Mouse (Mus musculus) WW6 (cell line): Measurements from ENCODE around the gene Lefty1.
"Not testable (repeated sequence)": the region's sequence is repeated elsewhere in the genome, so short reads cannot be mapped to it uniquely, and the experiment has no call there.

ENCODE experiments used
- DNase-seq: peaks from one replicate; pipeline ENCODE4 v3.0.0-alpha.2; 2013; ENCODE audit warnings: low read depth, low spot score

The Lefty1 gene

DNA sequence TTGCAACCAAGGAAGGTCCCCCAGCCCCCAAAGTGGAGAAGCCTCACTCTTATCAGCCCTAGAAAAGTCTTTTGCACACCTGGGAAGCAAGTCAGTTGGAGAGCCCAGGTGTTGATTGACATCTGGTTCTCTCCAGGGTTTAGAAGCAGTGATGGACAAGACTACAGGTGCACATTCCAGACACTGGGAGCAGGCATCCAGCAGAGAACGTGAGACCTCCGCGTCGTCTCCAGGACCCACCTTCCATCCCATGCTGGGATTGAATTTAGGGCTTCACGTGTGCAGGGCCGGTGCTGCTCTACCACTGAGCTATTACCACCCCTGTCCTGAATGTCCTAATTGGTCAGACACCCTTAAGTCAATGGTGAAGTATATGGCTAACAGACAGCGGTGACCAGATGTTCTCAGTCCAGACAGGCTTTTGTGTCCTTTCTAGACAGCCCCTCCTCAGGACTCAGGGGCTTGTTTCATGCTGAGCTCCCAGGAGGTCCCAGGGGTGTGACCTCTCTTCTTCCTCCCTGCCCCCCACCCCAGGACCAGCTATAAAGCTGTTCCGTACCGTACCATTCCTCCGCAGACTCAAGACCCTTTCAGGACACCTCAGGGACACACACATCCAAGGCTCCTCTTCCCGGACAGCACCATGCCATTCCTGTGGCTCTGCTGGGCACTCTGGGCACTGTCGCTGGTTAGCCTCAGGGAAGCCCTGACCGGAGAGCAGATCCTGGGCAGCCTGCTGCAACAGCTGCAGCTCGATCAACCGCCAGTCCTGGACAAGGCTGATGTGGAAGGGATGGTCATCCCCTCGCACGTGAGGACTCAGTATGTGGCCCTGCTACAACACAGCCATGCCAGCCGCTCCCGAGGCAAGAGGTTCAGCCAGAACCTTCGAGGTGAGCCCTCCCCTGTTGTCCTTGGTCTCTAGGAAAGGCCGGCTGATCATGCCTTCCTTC is at the start of gene Lefty1:
Lefty1 (plus strand) TSS at position 556 of the 953 bp plus-strand sequence.
- DNase-seq, result no peak

DNA sequence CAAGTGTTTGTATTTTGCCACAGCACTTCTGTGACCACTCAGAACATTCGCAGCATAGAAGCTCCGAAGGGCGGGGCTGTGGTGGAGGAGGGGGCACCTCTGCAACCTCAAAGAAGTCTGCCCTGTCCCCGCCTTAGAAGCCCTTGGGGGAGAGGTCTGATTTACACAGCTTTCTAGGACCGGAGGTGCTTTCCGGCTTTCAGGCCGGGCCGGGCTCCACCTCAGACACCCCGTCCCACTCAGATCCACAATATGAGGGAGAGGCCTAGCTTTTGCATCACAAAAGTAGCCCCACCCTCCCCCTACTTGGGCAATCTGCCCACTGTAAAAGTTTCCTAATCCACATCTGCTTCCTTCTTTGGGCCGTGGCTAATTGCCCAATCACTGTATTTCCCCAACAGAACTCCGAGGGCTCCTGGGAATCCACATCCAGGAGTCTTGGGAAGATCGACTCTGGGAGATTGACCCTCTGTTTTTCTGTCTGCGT is 46.2 kb upstream of the Lefty1 start:
- DNase-seq, result peak; percentile 98

GRCm38 (mm10) chr1:180889172-180889571 is 45.6 kb upstream of the Lefty1 start:
- peak; percentile 66 for DNase-seq

DNA sequence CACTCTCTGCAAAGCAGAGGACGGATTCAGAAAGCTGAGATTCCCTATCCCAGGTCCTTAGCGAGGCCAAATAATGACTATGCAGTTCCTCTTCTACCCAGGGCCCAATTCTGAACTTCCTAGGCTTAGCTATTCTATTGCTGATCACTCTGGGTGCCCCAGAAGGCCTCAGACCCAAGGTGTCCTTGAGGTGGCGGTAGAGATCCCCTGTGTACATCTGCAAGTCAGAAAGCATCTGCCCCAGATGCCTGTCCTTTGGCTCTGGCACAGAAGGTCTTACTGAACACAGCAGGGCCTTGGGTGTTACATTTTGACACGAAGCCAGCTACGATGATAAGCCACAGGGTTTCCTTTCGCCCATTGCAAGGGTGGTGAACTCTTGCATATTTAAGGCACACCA is 45.0 kb upstream of the Lefty1 start:
- DNase-seq, result peak; percentile 74

GRCm38 (mm10) chr1:180892808-180893207 is 42.0 kb upstream of the Lefty1 start, which contains the start of gene Lefty2:
Gene Lefty2, plus strand, starts transcription at chr1:180893108.
- DNase-seq, result no peak

GRCm38 (mm10) chr1:180894088-180894987 is 40.5 kb upstream of the Lefty1 start:
- DNase-seq, result not testable (repeated sequence)

GRCm38 (mm10) chr1:180901107-180901506 is 33.7 kb upstream of the Lefty1 start:
- no peak for DNase-seq

- no peak for DNase-seq
Measured at GRCm38 (mm10) chr1:180902915-180903314, 31.9 kb upstream of the Lefty1 start.

DNA sequence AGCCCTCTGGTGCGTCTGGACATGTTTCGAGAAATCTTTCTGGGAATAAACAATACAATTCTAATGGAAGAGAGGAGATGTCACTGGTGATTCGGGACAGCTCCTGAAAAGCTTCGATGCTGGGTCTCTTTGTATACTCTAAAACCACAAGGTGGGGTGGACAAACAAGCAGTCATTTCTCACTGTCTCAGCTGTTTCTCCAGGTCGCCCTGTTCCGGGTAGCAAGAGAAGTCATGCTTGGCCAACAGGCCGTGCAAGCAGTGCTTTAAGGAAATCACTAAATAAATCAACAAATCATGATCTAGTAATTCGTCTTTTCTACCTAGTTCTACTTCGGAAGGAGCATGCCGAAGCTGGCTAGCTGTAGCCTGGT is 31.2 kb upstream of the Lefty1 start:
- no peak for DNase-seq

GRCm38 (mm10) chr1:180904039-180904814 is 30.6 kb upstream of the Lefty1 start, which contains the start of gene Pycr2:
Gene Pycr2, plus strand, starts transcription at chr1:180904293.
- DNase-seq, result peak; percentile 87

DNA sequence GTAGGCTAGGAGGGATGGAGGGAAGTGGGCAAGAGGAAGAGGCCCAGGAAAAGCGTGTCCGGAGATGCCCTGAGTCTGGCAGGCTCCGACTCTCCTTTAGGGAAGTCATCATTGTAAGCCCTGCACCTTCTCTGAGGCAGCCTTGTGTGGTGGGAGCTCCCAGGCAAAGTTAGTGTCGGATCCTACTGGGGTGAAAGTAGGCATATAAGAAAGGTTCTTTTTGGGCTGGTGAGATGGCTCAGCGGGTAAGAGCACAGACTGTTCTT is 30.1 kb upstream of the Lefty1 start:
- DNase-seq, result no peak

DNA sequence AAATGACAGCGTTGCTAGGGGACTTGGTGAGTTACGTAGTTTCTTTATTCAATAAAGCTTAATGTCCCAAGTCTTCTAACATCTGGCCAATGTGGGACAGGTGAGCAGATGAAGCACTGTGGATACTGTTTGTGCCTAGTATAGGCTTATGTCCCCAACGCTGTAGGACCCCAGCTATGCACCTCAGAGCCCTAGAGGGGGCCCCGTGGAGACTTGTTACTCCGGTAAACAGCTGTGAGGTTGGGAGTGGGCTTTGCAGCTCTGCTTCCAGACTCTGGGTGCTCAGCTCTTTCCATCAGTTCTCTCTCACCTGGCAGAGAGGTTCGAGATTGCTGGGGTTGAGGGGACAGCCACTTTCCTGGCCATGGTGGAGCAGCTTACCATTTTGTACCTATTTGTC is 29.5 kb upstream of the Lefty1 start:
- no peak for DNase-seq

DNA sequence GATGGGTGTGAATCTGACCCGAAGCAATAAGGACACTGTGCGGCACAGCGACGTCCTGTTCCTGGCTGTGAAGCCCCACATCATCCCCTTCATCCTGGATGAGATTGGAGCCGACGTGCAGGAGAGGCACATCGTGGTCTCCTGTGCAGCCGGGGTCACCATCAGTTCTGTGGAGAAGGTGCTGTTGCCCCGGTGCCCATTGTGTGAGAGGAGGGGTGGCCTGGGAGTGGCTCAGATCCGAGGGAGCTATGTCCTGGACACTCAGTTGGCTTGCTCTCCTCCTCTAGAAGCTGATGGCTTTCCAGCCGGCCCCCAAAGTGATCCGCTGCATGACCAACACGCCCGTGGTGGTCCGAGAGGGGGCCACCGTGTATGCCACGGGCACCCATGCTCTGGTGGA is 28.9 kb upstream of the Lefty1 start:
- no peak for DNase-seq

GRCm38 (mm10) chr1:180906461-180907147 is 28.2 kb upstream of the Lefty1 start:
- no peak for DNase-seq

DNA sequence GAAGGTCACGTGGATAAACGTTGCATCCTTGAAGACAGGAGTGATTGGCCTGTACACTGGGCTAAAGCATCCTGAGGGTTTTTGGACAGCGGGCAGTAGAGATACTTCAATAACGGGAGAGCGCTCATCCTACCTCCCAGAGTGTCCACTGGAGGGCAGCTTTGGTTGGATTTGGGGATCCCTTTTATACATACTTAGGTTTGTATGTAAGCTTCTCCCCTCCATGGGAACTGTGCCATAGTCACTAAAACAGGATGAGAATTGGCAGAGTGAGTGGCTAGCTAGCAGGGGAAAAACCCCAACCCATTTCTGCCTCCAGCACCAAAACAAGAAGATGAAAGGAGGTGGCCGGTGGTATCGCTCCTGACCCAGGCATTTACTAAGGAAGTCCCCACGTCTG is 23.7 kb upstream of the Lefty1 start:
- DNase-seq, result no peak

DNA sequence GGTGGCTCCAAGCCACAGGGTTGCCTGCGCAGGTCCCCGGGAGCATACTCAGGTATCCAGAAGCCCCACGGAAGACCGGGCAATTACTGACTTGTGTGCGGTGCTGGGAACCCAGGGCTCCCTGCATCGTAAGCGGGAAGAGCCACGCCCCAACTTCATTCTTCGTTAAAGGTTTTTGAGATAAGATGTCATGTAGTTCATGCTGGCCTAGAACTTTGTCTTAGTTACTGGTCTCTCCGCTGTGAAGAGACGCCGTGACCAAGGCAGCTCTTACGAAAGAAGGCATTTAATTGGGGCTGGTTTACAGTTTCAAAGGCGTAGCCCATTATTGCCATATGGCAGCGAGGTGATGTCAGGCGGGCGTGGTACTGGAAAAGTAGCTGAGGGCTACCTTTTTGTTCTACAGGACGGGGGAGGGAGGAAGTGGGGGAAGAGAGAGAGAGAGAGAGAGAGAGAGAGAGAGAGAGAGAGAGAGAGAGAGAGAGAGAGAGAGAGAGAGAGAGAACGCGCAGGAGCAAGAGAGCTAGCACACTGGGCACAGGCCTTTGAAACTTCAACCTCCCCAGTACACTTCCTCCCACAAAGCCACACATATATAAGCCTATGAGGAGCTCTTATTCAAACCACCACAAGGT is 23.1 kb upstream of the Lefty1 start:
- DNase-seq, result no peak

GRCm38 (mm10) chr1:180912792-180913191 is 22.0 kb upstream of the Lefty1 start:
- DNase-seq, result no peak

DNA sequence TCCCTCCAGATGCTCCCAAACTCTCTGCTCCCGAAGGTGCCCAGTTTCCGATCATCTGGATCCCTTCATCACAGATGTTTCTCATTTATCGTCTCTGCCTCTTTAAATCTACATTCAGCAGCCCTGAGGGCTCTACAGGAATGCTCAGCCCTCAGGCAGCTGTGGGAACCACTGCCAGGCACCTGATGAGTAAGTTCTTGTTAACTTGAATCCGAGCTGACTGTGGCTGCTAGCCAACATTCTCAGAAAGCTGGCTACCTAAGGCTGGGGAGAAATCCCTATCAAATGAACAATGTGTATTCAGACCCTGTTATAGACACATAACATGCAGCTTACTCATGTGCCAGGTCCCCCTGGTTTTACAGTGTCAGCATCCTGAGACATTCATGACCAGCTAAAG is 21.0 kb upstream of the Lefty1 start:
- DNase-seq, result no peak

DNA sequence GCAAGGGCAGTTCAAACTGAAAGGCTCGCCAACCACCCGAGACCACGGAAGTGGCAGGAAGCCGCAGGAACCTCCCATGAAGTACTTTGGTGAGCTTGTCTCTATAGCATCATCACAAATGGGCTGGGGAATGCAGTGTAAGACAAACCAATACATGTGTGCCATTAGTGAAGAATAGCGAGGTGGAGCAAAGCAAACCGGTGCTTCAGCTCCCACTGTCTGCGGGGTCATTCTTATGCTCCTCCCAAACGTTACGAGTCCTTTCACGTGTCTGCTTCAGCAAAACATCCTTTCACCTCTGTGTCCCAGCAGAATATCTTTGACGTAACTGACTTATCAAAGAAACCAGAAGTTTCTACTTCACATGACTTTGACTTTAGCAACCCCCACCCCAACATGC is 18.4 kb upstream of the Lefty1 start:
- no peak for DNase-seq

DNA sequence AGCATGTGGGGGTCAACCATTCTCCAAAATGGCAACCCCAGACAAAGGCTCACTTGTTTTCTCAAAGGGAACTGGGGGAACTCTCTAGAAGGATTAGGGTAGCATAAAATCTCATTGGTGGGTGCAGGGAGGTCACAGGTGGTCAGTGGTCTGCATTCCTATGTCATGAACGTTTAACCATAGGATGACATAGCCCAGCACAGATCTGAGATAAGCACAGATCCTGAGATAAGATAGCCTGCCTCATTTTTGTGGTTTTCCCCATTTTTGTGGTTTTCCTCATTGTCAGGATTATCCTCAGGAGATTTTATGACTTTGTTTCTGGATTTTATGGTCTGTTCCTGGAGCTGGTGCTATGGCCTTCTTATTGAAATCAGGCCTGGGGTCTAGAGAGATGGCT is 17.8 kb upstream of the Lefty1 start:
- no peak for DNase-seq

DNA sequence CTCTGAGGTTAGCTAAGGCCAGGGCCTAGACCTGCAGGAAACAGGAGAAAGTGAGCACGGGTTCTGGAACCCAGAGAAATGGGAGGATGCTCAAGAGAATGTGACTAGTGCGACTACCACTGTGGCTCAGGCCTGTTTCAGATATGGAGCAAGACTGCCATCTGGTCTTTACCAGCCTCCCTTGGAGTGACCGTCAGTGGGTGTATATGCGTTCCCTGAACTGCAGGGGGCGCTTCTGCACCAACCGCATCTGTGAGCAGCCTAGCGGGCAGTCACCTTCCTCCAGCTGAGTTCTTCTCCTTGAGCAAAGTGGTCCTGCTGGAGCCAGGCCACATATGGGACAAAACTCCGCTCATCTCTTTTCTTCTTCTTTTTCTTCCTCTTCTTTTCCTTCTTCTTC is 15.1 kb upstream of the Lefty1 start:
- DNase-seq, result peak; percentile 58
